Mouse (Mus musculus) MEL (cell line): Measurements from ENCODE around the gene Chid1. TPM values are rescaled to one million over a fixed set of nuclear protein-coding genes. Genes with fewer than 3 reads are reported as not detected.

Experiments used
- DNase-seq: peaks from one replicate; pipeline ENCODE4 v3.0.0; 2011; ENCODE audit warnings: low read depth, low spot score
- H3K27ac ChIP-seq: 2 replicates; pipeline ENCODE4 v1.5.1; 2012; ENCODE audit warnings: low read depth, mild to moderate bottlenecking, control low read depth, low read length, moderate library complexity; ENCODE audit not compliant: control insufficient read depth
- H3K27me3 ChIP-seq, 2 experiments: fragments of 150-350 bp in 1 of 2; sonication (generic) in 1 of 2; 2 replicates each; pipeline ENCODE4 v1.6.1; 2012; ENCODE audit warnings: low read length in 2 of 2, mild to moderate bottlenecking in 2 of 2, improper control_type of control experiment in 1 of 2, moderate library complexity in 1 of 2; ENCODE audit not compliant: insufficient read depth in 2 of 2, control insufficient read depth in 1 of 2
- H3K36me3 ChIP-seq, 2 experiments: 2 replicates each; pipeline ENCODE4 v1.6.1; 2012 to 2014; ENCODE audit warnings: low read length in 2 of 2, improper control_type of control experiment in 1 of 2, inconsistent platforms in 1 of 2, mild to moderate bottlenecking in 1 of 2; ENCODE audit not compliant: insufficient read depth in 2 of 2, control insufficient read depth in 1 of 2
- H3K4me1 ChIP-seq, 2 experiments: fragments of 150-350 bp in 1 of 2; sonication (generic) in 1 of 2; 2 replicates each; pipeline ENCODE4 v1.6.1; 2012; ENCODE audit warnings: low read length in 2 of 2, improper control_type of control experiment in 1 of 2, mild to moderate bottlenecking in 1 of 2; ENCODE audit not compliant: insufficient read depth in 2 of 2, control insufficient read depth in 1 of 2
- H3K4me3 ChIP-seq, 2 experiments: fragments of 150-350 bp in 1 of 2; sonication (generic) in 1 of 2; 2 replicates each; pipeline ENCODE4 v1.5.1; 2012; ENCODE audit warnings: low read depth in 2 of 2, low read length in 2 of 2, mild to moderate bottlenecking in 2 of 2, moderate library complexity in 2 of 2, control low read depth in 1 of 2, improper control_type of control experiment in 1 of 2; ENCODE audit not compliant: control insufficient read depth in 1 of 2, insufficient read depth in 1 of 2
- H3K79me2 ChIP-seq: 2 replicates; pipeline ENCODE4 v1.6.1; 2012; ENCODE audit warnings: mild to moderate bottlenecking, low read length, moderate library complexity; ENCODE audit not compliant: control insufficient read depth, poor library complexity, insufficient read depth
- H3K9ac ChIP-seq: 2 replicates; pipeline ENCODE4 v1.6.1; 2012; ENCODE audit warnings: low read depth, mild to moderate bottlenecking, control low read depth, low read length, moderate library complexity; ENCODE audit not compliant: control insufficient read depth, poor library complexity, severe bottlenecking
- H3K9me3 ChIP-seq: fragments of 150-350 bp; sonication (generic); replicated peaks from 2 replicates; pipeline ENCODE4 v1.6.1; 2012; ENCODE audit warnings: mild to moderate bottlenecking, low read length, improper control_type of control experiment, moderate library complexity; ENCODE audit not compliant: insufficient read depth
- CHD1 ChIP-seq: IDR thresholded peaks from 2 replicates; pipeline ENCODE4 v1.6.1; 2012; ENCODE audit warnings: low read depth, mild to moderate bottlenecking, inconsistent platforms, low read length, improper control_type of control experiment
- CHD2 ChIP-seq: IDR thresholded peaks from 2 replicates; pipeline ENCODE4 v1.6.1; 2011; ENCODE audit warnings: low read length, improper control_type of control experiment
- CTCF ChIP-seq, 3 experiments: IDR thresholded peaks in 2 of 3; conservative IDR thresholded peaks in 1 of 3; 2 replicates each; pipeline ENCODE4 v1.5.1; 2011 to 2012; ENCODE audit warnings: low read length in 3 of 3, low read depth in 2 of 3, mild to moderate bottlenecking in 2 of 3, improper control_type of control experiment in 1 of 3, inconsistent platforms in 1 of 3, mixed read lengths in 1 of 3, moderate library complexity in 1 of 3; ENCODE audit not compliant: control insufficient read depth in 1 of 3, insufficient read depth in 1 of 3, poor library complexity in 1 of 3, severe bottlenecking in 1 of 3
- ETS1 ChIP-seq: IDR thresholded peaks from 2 replicates; pipeline ENCODE4 v1.6.1; 2012; ENCODE audit warnings: low read depth, mild to moderate bottlenecking, inconsistent platforms, low read length, improper control_type of control experiment, moderate library complexity
- HCFC1 ChIP-seq: IDR thresholded peaks from 2 replicates; pipeline ENCODE4 v1.6.1; 2012; ENCODE audit warnings: low read depth, mild to moderate bottlenecking, inconsistent platforms, low read length, improper control_type of control experiment, moderate library complexity
- MAFK ChIP-seq: IDR thresholded peaks from 2 replicates; pipeline ENCODE4 v1.6.1; 2011; ENCODE audit warnings: low read depth, mild to moderate bottlenecking, low read length, improper control_type of control experiment, borderline replicate concordance
- MAX ChIP-seq: IDR thresholded peaks from 2 replicates; pipeline ENCODE4 v1.6.1; 2011; ENCODE audit warnings: low read length, improper control_type of control experiment
- MXI1 ChIP-seq: IDR thresholded peaks from 2 replicates; pipeline ENCODE4 v1.6.1; 2011; ENCODE audit warnings: mild to moderate bottlenecking, low read depth, low read length, improper control_type of control experiment
- MYB ChIP-seq: IDR thresholded peaks from 2 replicates; pipeline ENCODE4 v1.6.1; 2011; ENCODE audit warnings: mild to moderate bottlenecking, low read depth, low read length, improper control_type of control experiment
- MYC ChIP-seq: IDR thresholded peaks from 2 replicates; pipeline ENCODE4 v1.6.1; 2011; ENCODE audit warnings: low read depth, mild to moderate bottlenecking, low read length, improper control_type of control experiment, moderate library complexity
- NELFE ChIP-seq: IDR thresholded peaks from 2 replicates; pipeline ENCODE4 v1.6.1; 2011; ENCODE audit warnings: low read depth, low read length, improper control_type of control experiment
- NRF1 ChIP-seq: IDR thresholded peaks from 2 replicates; pipeline ENCODE4 v1.6.1; 2014; ENCODE audit warnings: low read depth, mild to moderate bottlenecking, inconsistent platforms, low read length, improper control_type of control experiment, moderate library complexity; ENCODE audit not compliant: poor library complexity, insufficient read depth, severe bottlenecking
- POLR2A ChIP-seq, 2 experiments: IDR thresholded peaks; 2 replicates each; pipeline ENCODE4 v1.6.1; 2011 to 2012; ENCODE audit warnings: low read length in 2 of 2, mild to moderate bottlenecking in 2 of 2, control low read depth in 1 of 2, improper control_type of control experiment in 1 of 2, low read depth in 1 of 2, moderate library complexity in 1 of 2; ENCODE audit not compliant: control insufficient read depth in 1 of 2, insufficient read depth in 1 of 2, poor library complexity in 1 of 2
- POLR2AphosphoS2 ChIP-seq: IDR thresholded peaks from 2 replicates; pipeline ENCODE4 v1.6.1; 2011; ENCODE audit warnings: low read length, improper control_type of control experiment
- POLR2AphosphoS5 ChIP-seq: IDR thresholded peaks from 2 replicates; pipeline ENCODE4 v1.6.1; 2012; ENCODE audit warnings: low read depth, borderline replicate concordance, mild to moderate bottlenecking, inconsistent platforms, low read length, moderate library complexity, mixed read lengths
- RAD21 ChIP-seq: IDR thresholded peaks from 2 replicates; pipeline ENCODE4 v1.6.1; 2011; ENCODE audit warnings: mild to moderate bottlenecking, low read depth, low read length, improper control_type of control experiment
- SIN3A ChIP-seq: IDR thresholded peaks from 2 replicates; pipeline ENCODE4 v1.6.1; 2012; ENCODE audit warnings: low read length, improper control_type of control experiment, inconsistent platforms
- SMC3 ChIP-seq: IDR thresholded peaks from 2 replicates; pipeline ENCODE4 v1.6.1; 2011; ENCODE audit warnings: low read depth, low read length, improper control_type of control experiment
- TBP ChIP-seq: IDR thresholded peaks from 2 replicates; pipeline ENCODE4 v1.8.0; 2011; ENCODE audit warnings: low read depth, low read length, improper control_type of control experiment
- TCF12 ChIP-seq: IDR thresholded peaks from 2 replicates; pipeline ENCODE4 v1.6.1; 2014; ENCODE audit warnings: low read depth, mild to moderate bottlenecking, inconsistent platforms, low read length, improper control_type of control experiment, moderate library complexity
- UBTF ChIP-seq: IDR thresholded peaks from 2 replicates; pipeline ENCODE4 v1.6.1; 2012; ENCODE audit warnings: low read depth, mild to moderate bottlenecking, inconsistent platforms, low read length, improper control_type of control experiment, moderate library complexity, borderline replicate concordance; ENCODE audit not compliant: insufficient read depth
- USF1 ChIP-seq: IDR thresholded peaks from 2 replicates; pipeline ENCODE4 v1.6.1; 2014; ENCODE audit warnings: low read depth, mild to moderate bottlenecking, inconsistent platforms, low read length, improper control_type of control experiment, moderate library complexity
- ZC3H11A ChIP-seq: IDR thresholded peaks from 2 replicates; pipeline ENCODE4 v1.6.1; 2012; ENCODE audit warnings: low read depth, mild to moderate bottlenecking, inconsistent platforms, low read length, improper control_type of control experiment
- ZMIZ1 ChIP-seq: IDR thresholded peaks from 2 replicates; pipeline ENCODE4 v1.6.1; 2012; ENCODE audit warnings: low read depth, mild to moderate bottlenecking, inconsistent platforms, low read length, improper control_type of control experiment, moderate library complexity
- ZNF384 ChIP-seq: IDR thresholded peaks from 2 replicates; pipeline ENCODE4 v1.6.1; 2012; ENCODE audit warnings: low read depth, mild to moderate bottlenecking, inconsistent platforms, low read length, improper control_type of control experiment
- polyA plus RNA-seq, 2 experiments: library from polyadenylated mRNA; stranded (reverse) in 1 of 2; unstranded in 1 of 2; fragments of >175 nt in 1 of 2; fragments of >200 nt in 1 of 2; gene quantifications; 2 replicates each; pipeline versions ENCODE4 v1.2.1 to v1.2.4; 2012; ENCODE audit warnings: low replicate concordance in 2 of 2, low read depth in 1 of 2; ENCODE audit not compliant: insufficient read length in 2 of 2, insufficient read depth in 1 of 2, missing spikeins in 1 of 2
- total RNA-seq: library from RNA; depleted of rRNA; stranded (reverse); fragments of 300-350 nt; gene quantifications from 2 replicates; pipeline ENCODE4 v1.2.3, GENCODE M21; 2012

Chid1 gene
- total and polyA plus RNA-seq, 3 experiments = 36.1 to 46.7 TPM; not detected in 1

GRCm38 (mm10) chr7:141455610-141456314 is 83.9 kb downstream of the Chid1 start:
- DNase-seq = peak; percentile 62
- Histone ChIP-seq H3K27me3 (no peaks in the 10 kb centered on the region), H3K79me2 (peaks cover under 1% of the 10 kb centered on the region), H3K9ac (peak overlapping the region; percentile 72), H3K4me1 (peaks cover 0 to 6% of the 10 kb centered on the region in 2 experiments; a peak in 1 of 4 replicates), H3K36me3 (peaks cover 0 to under 1% of the 10 kb centered on the region in 2 experiments; a peak in 2 of 4 replicates), H3K4me3 (peak overlapping the region; percentile 78 to 89), H3K9me3 (no peaks in the 10 kb centered on the region), H3K27ac (0 out of 2 replicates have a peak overlapping the region, but pooled peaks have one; percentile 15)
- no peak for TF ChIP-seq RAD21
- TF ChIP-seq MAX = peak; percentile 95
- no peak for TF ChIP-seq ZC3H11A
- 0 out of 2 replicates have a peak, but pooled peaks have one; percentile 28 for TF ChIP-seq MYC
- TF ChIP-seq CHD2 = no peak; the same call in 1 of the 2 replicates
- TF ChIP-seq MAFK = no peak
- TF ChIP-seq SIN3A = peak; percentile 90
- peak; percentile 93 for TF ChIP-seq MXI1
- TF ChIP-seq NRF1 = no peak
- TF ChIP-seq USF1 = peak; percentile 59; the same call in 1 of the 2 replicates
- TF ChIP-seq MYB = no peak

- H3K9ac ChIP-seq = peak within 1 kb of the TSS; percentile 72
- H3K27me3 ChIP-seq = no peaks in the 10 kb centered on the region
- peak within 1 kb of the TSS; percentile 78 to 89 for H3K4me3 ChIP-seq
- H3K79me2 ChIP-seq = peaks cover 3% of the 10 kb centered on the region
- H3K36me3 ChIP-seq = peaks cover 2 to 5% of the 10 kb centered on the region in 2 experiments; a peak in 2 of 4 replicates
- peaks cover 0 to 12% of the 10 kb centered on the region in 2 experiments; a peak in 1 of 4 replicates for H3K4me1 ChIP-seq
- TF ChIP-seq MAX (peak; percentile 40; the same call in 1 of the 2 replicates), POLR2AphosphoS2 (peak; percentile 77; the same call in 1 of the 2 replicates), SMC3 (no peak), CHD1 (peak; percentile 84), ZC3H11A (no peak), NRF1 (peak; percentile 62), CTCF (IDR thresholded peaks at IDR 0.05 in 2 of 3, conservative IDR thresholded peaks at IDR 0.05 in 1 of 3; ENCODE audit: control insufficient read depth in 1 of 3, insufficient read depth in 1 of 3, low read depth in 2 of 3, low read length in 3 of 3, poor library complexity in 1 of 3, severe bottlenecking in 1 of 3) (no peak), NELFE (peak; percentile 72), TBP (peak; percentile 50), TCF12 (0 out of 2 replicates have a peak, but pooled peaks have one; percentile 19), SIN3A (peak; percentile 74), POLR2AphosphoS5 (0 out of 2 replicates have a peak, but pooled peaks have one; percentile 51), MXI1 (peak; percentile 85), POLR2A (IDR thresholded peaks at IDR 0.05; ENCODE audit: control insufficient read depth in 1 of 2, insufficient read depth in 1 of 2, low read depth in 1 of 2, low read length in 2 of 2, poor library complexity in 1 of 2) (peak; percentile 82 to 86), ETS1 (no peak), MYC (peak; percentile 27; the same call in 1 of the 2 replicates), UBTF (peak; percentile 89; the same call in 1 of the 2 replicates), ZMIZ1 (peak; percentile 75), ZNF384 (no peak), HCFC1 (peak; percentile 48; the same call in 1 of the 2 replicates)
- 0 out of 2 replicates have a peak within 1 kb of the TSS, but pooled peaks have one; percentile 15 for H3K27ac ChIP-seq
- H3K9me3 ChIP-seq = no peaks in the 10 kb centered on the region
- DNase-seq = peak; percentile 96
Observed at GRCm38 (mm10) chr7:141454967-141455551, 84.6 kb downstream of the Chid1 start, which contains the start of gene Pnpla2. TSS of gene Pnpla2 (plus strand) at chr7:141455198.
